Mouse (Mus musculus) heart, postnatal 0 days (tissue): ENCODE data around the gene Ramp3.

ENCODE experiments used
- CTCF ChIP-seq: IDR thresholded peaks from 2 replicates; pipeline ENCODE4 v1.5.1; 2016; ENCODE audit warnings: antibody characterized with exemption, control low read depth, low read depth
- EP300 ChIP-seq: IDR thresholded peaks from 2 replicates; pipeline ENCODE4 v1.6.1; 2016; ENCODE audit warnings: antibody characterized with exemption, low read depth

GRCm38 (mm10) chr11:6615250-6616205 lies 42.8 kb upstream of the Ramp3 start:
- TF ChIP-seq CTCF (no peak), EP300 (no peak)
